Mouse (Mus musculus) ES-E14 (cell line): ENCODE data around the gene Uqcc1. TPM values are rescaled to one million over a fixed set of nuclear protein-coding genes. Genes with fewer than 3 reads are reported as not detected.

ENCODE experiments used
- DNase-seq: peaks from one replicate; pipeline ENCODE4 v3.0.0-alpha.2; 2013; ENCODE audit warnings: low read depth, low spot score
- H3K27ac ChIP-seq: 2 replicates; pipeline ENCODE4 v1.5.1; 2012; ENCODE audit warnings: low read depth, mild to moderate bottlenecking, low read length, moderate library complexity, mixed read lengths; ENCODE audit not compliant: poor library complexity, insufficient read depth, severe bottlenecking
- H3K36me3 ChIP-seq: 2 replicates; pipeline ENCODE4 v1.6.1; 2012; ENCODE audit warnings: mild to moderate bottlenecking, low read length, moderate library complexity, mixed read lengths; ENCODE audit not compliant: control insufficient read depth, poor library complexity, insufficient read depth, severe bottlenecking
- H3K4me1 ChIP-seq, 2 experiments: fragments of 150-350 bp in 1 of 2; sonication (generic) in 1 of 2; 2 replicates each; pipeline ENCODE4 v1.6.1; 2012; ENCODE audit warnings: low read length in 2 of 2, mild to moderate bottlenecking in 1 of 2, mixed read lengths in 1 of 2; ENCODE audit not compliant: control insufficient read depth in 2 of 2, insufficient read depth in 2 of 2, poor library complexity in 1 of 2
- H3K4me3 ChIP-seq, 2 experiments: fragments of 150-350 bp in 1 of 2; sonication (generic) in 1 of 2; 2 replicates each; pipeline ENCODE4 v1.5.1; 2012; ENCODE audit warnings: low read length in 2 of 2, low read depth in 1 of 2, mild to moderate bottlenecking in 1 of 2, mixed read lengths in 1 of 2; ENCODE audit not compliant: insufficient read depth in 1 of 2, poor library complexity in 1 of 2, severe bottlenecking in 1 of 2
- H3K9ac ChIP-seq: 2 replicates; pipeline ENCODE4 v1.6.1; 2012; ENCODE audit warnings: low read depth, mild to moderate bottlenecking, low read length, mixed read lengths; ENCODE audit not compliant: poor library complexity, insufficient read depth, severe bottlenecking
- H3K9me3 ChIP-seq: fragments of 150-350 bp; sonication (generic); 2 replicates; pipeline ENCODE4 v1.6.1; 2012; ENCODE audit warnings: low read depth, mild to moderate bottlenecking, low read length; ENCODE audit not compliant: control insufficient read depth, insufficient read depth
- CHD2 ChIP-seq: IDR thresholded peaks from 2 replicates; pipeline ENCODE4 v1.6.1; 2014; ENCODE audit warnings: mild to moderate bottlenecking, low read depth, low read length, inconsistent platforms
- HCFC1 ChIP-seq: IDR thresholded peaks from 2 replicates; pipeline ENCODE4 v1.6.1; 2012; ENCODE audit warnings: low read length, inconsistent platforms, borderline replicate concordance; ENCODE audit not compliant: insufficient read depth
- MAFK ChIP-seq: IDR thresholded peaks from 2 replicates; pipeline ENCODE4 v1.6.1; 2014; ENCODE audit warnings: mild to moderate bottlenecking, low read depth, low read length, inconsistent platforms; ENCODE audit not compliant: insufficient read depth
- ZC3H11A ChIP-seq: IDR thresholded peaks from 2 replicates; pipeline ENCODE4 v1.6.1; 2012; ENCODE audit warnings: low read depth, mild to moderate bottlenecking, inconsistent platforms, low read length, borderline replicate concordance
- ZNF384 ChIP-seq: IDR thresholded peaks from 2 replicates; pipeline ENCODE4 v1.6.1; 2012; ENCODE audit warnings: low read depth, low read length, inconsistent platforms
- in situ Hi-C, 2 experiments: fragments of 600-800 bp; cut with MboI; formaldehyde crosslinking; loops; one replicate each; pipeline ENCODE4 v1.15.1; 2025; ENCODE audit warnings: low sequenced_read_pairs in 2 of 2, inconsistent platforms in 1 of 2; ENCODE audit not compliant: unreplicated experiment in 2 of 2
- total RNA-seq: library from RNA; depleted of rRNA; stranded (reverse); fragments of 300-350 nt; gene quantifications from 2 replicates; pipeline ENCODE4 v1.2.3, GENCODE M21; 2012; rRNA removed

The Uqcc1 gene
- total RNA-seq, result 61.7 and 81.6 TPM in 2 replicates

GRCm38 (mm10) chr2:155929531-155930442, at the start of gene Uqcc1:
Gene Uqcc1 (minus strand): TSS chr2:155930310.
- Histone ChIP-seq H3K27ac (peak within 1 kb of the TSS; percentile 78), H3K4me1 (peaks cover 0 to 2% of the 10 kb centered on the region in 2 experiments; a peak in 1 of 4 replicates), H3K36me3 (no peaks in the 10 kb centered on the region), H3K9ac (peak within 1 kb of the TSS; percentile 79), H3K9me3 (no peaks in the 10 kb centered on the region), H3K4me3 (peak within 1 kb of the TSS; percentile 85 to 90)
- peak; percentile 95 for DNase-seq
- TF ChIP-seq ZC3H11A, result no peak
- 0 out of 2 replicates have a peak, but pooled peaks have one; percentile 27 for TF ChIP-seq ZNF384
- no peak for TF ChIP-seq MAFK
- TF ChIP-seq CHD2, result peak; percentile 76; the same call in 1 of the 2 replicates
- TF ChIP-seq HCFC1, result peak; percentile 78; the same call in 1 of the 2 replicates
- in situ Hi-C loops, result no loop called here

DNA sequence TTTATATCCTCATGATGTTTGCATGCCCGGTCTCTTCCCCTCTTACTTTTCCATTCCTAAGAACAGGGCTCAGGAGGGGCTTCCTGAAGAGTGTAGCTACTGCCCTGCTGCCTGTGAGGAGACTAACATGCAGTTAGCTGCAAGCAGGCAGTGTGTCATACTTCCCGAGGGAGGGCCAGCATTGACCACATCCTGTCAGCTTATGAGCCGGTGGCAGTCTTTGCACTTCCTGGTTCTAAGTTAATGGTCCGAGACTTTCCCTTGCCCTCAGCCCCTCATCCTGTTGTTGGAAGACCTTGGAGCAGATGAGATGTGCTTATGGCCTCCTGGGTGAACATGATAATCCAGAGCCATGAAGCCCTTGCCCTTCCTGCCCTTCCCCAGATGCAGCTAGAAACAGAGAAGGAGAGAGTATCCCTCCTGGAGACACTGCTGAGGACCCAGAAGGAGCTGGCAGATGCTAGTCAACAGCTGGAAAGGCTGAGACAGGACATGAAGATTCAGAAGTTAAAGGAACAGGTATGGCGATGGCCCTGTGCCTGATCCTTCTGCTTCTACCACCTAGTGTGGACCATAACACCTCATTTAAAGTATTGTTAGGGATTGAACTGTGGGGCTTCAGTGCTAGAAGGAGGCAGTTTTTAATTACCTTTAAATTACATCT, 49.4 kb upstream of the Uqcc1 start:
- Histone ChIP-seq H3K27ac (no peak overlapping the region), H3K4me3 (no peak overlapping the region), H3K9ac (no peak overlapping the region), H3K4me1 (no peaks in the 10 kb centered on the region), H3K36me3 (peaks cover 42% of the 10 kb centered on the region), H3K9me3 (no peaks in the 10 kb centered on the region)
- no peak for DNase-seq
- in situ Hi-C loops, result no loop called here
- TF ChIP-seq CHD2 (no peak), HCFC1 (no peak), ZNF384 (no peak), MAFK (no peak), ZC3H11A (no peak)

- H3K9ac ChIP-seq, result no peak overlapping the region
- H3K4me3 ChIP-seq, result no peak overlapping the region
- H3K9me3 ChIP-seq, result no peaks in the 10 kb centered on the region
- peak; percentile 22 for DNase-seq
- TF ChIP-seq HCFC1, result no peak
- TF ChIP-seq ZNF384, result no peak
- no peak for TF ChIP-seq ZC3H11A
- no peak for TF ChIP-seq CHD2
- no peak for TF ChIP-seq MAFK
- H3K4me1 ChIP-seq, result no peaks in the 10 kb centered on the region
- in situ Hi-C loops, result no loop called here
- H3K27ac ChIP-seq, result no peak overlapping the region
- peaks cover 34% of the 10 kb centered on the region for H3K36me3 ChIP-seq
These were observed 44.1 kb upstream of the Uqcc1 start for GRCm38 (mm10) chr2:155974087-155974731.

- DNase-seq, result no peak
- H3K27ac ChIP-seq, result no peak overlapping the region
- H3K4me1 ChIP-seq, result no peaks in the 10 kb centered on the region
- TF ChIP-seq ZC3H11A (no peak), MAFK (no peak), CHD2 (no peak), ZNF384 (no peak), HCFC1 (no peak)
- H3K9me3 ChIP-seq, result no peaks in the 10 kb centered on the region
- in situ Hi-C loops, result no loop called here
- H3K4me3 ChIP-seq, result no peak overlapping the region
- H3K9ac ChIP-seq, result no peak overlapping the region
- H3K36me3 ChIP-seq, result peaks cover 36% of the 10 kb centered on the region
These were observed 43.2 kb upstream of the Uqcc1 start for GRCm38 (mm10) chr2:155973348-155973747.
